Mouse (Mus musculus): ENCODE data around the gene Krt36. TPM values are rescaled to one million over a fixed set of nuclear protein-coding genes. Genes with fewer than 3 reads are reported as not detected.

Krt36 gene
- total and polyA plus RNA-seq, 2 experiments from 2014 or later, result not detected

DNA sequence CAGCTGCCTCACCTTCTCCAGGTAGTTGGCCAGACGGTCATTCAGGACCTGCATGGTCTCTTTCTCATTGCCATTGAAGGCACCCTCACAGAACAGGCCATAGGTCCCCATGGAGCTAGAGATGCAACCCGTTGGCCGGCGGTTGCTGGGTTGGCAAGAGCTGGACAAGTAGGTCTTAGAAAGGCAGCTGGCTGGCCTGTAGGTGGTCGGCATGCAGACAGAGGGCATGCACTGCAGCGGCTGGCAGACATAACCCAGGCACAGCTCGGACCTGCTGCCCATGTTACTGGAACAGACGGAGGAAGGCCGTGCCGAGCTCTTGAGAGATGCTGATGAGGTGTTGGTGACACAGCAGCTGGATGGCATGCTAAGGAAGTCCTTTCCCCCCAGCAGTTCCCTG is 17.6 kb downstream of the Krt36 start, which contains the start of gene Krt32:
Gene Krt32, minus strand, starts transcription at position 366 of the 400 bp plus-strand sequence.
- DNase-seq (ENCODE audit: low spot score), result no peak
- H3K36me3 ChIP-seq (replicated peaks; ENCODE audit: control insufficient read depth, insufficient read depth, low read length), result no peaks in the 10 kb centered on the region
- whole genome bisulfite sequencing, result 81% methylated on average over 10 of the region's 10 CpGs
- no peak for ATAC-seq (ENCODE audit: insufficient read depth, low read depth)
- TF ChIP-seq CTCF (IDR thresholded peaks at IDR 0.05; ENCODE audit: low read depth) (no peak), EP300 (IDR thresholded peaks at IDR 0.05; ENCODE audit: low read depth) (no peak)
- H3K27me3 ChIP-seq (ENCODE audit: control insufficient read depth, insufficient read depth, low read length), result no peaks in the 10 kb centered on the region
- no peak within 1 kb of the TSS for H3K9ac ChIP-seq (replicated peaks; ENCODE audit: low read depth, low read length)
- H3K9me3 ChIP-seq (replicated peaks; ENCODE audit: control insufficient read depth, low read length), result no peaks in the 10 kb centered on the region
- no peak within 1 kb of the TSS for H3K27ac ChIP-seq (ENCODE audit: low read depth)
- H3K4me1 ChIP-seq (ENCODE audit: control insufficient read depth, insufficient read depth), result no peaks in the 10 kb centered on the region
- H3K4me2 ChIP-seq (ENCODE audit: low read depth, low read length), result no peak within 1 kb of the TSS
- no peak within 1 kb of the TSS for H3K4me3 ChIP-seq (ENCODE audit: low read depth, low read length)

DNA sequence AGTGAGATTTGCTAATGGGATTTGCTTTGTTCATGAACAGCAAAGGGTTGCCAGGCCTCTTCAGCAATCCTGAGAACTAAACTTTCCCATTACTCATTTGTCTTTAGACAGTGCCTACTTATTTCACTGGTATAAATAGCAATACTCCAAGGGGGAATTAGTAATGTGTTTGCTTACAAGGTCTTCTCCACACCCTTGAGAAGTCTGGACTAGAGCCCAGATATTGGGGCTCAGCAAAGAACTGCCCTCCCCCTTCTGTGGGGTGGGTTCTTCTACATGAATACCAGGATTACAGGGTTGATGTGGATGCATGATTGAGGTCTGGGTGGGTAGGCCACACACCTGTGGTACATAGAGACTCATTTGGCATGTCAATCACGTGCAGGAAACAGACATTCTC is 31.6 kb downstream of the Krt36 start:
- Histone ChIP-seq H3K36me3 (replicated peaks; ENCODE audit: control insufficient read depth, insufficient read depth, low read length) (no peaks in the 10 kb centered on the region), H3K9ac (replicated peaks; ENCODE audit: low read depth, low read length) (no peak overlapping the region), H3K27ac (ENCODE audit: low read depth) (no peak overlapping the region), H3K4me2 (ENCODE audit: low read depth, low read length) (no peak overlapping the region), H3K9me3 (replicated peaks; ENCODE audit: control insufficient read depth, low read length) (no peaks in the 10 kb centered on the region), H3K4me1 (ENCODE audit: control insufficient read depth, insufficient read depth) (no peaks in the 10 kb centered on the region), H3K27me3 (ENCODE audit: control insufficient read depth, insufficient read depth, low read length) (no peaks in the 10 kb centered on the region), H3K4me3 (ENCODE audit: low read depth, low read length) (no peak overlapping the region)
- 48% methylated on average over 1 of the region's 1 CpGs for WGBS
- ATAC-seq (ENCODE audit: insufficient read depth, low read depth) (no peak), DNase-seq (ENCODE audit: low spot score) (no peak)
- TF ChIP-seq EP300 (IDR thresholded peaks at IDR 0.05; ENCODE audit: low read depth) (no peak), CTCF (IDR thresholded peaks at IDR 0.05; ENCODE audit: low read depth) (no peak)

DNA sequence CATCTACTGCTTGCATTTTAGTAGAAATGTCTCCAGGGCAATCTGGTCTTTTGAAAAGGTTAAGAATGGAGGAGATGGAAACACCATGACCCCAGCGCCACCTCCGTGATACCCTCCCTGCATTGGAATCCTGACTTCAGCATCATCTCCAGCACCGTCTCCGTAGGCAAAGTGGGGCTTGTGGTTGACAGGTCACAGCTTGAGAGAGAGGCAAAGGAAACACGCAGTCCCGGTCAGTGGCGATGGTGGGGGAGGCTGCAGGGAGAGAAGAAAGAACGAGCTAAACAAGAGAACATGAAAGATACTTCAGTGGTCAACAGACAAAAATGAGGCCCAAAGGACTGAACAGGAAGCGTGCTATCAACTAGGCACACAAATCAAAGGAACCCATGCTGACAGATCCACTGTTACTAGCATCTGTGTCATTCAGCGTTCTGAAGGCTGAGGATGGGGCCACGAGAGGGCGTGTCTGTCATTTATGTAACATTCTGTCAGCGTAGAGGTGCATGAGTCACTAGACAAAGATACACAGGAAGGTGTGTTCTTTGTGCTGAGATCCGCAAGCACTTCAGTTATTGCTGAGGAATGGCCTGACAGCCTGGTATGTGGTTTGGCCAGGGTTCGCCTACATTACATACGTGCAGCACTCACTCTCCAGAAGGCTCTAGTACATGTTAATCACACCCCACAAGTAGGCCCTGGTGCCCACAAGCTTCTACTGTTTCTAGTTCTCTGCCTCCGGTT is 38.0 kb downstream of the Krt36 start:
- Histone ChIP-seq H3K27ac (ENCODE audit: low read depth) (no peak overlapping the region), H3K9ac (replicated peaks; ENCODE audit: low read depth, low read length) (no peak overlapping the region), H3K9me3 (replicated peaks; ENCODE audit: control insufficient read depth, low read length) (no peaks in the 10 kb centered on the region), H3K27me3 (ENCODE audit: control insufficient read depth, insufficient read depth, low read length) (no peaks in the 10 kb centered on the region), H3K4me2 (ENCODE audit: low read depth, low read length) (no peak overlapping the region), H3K36me3 (replicated peaks; ENCODE audit: control insufficient read depth, insufficient read depth, low read length) (no peaks in the 10 kb centered on the region), H3K4me1 (ENCODE audit: control insufficient read depth, insufficient read depth) (peaks cover 5% of the 10 kb centered on the region; the same call in 1 of the 2 replicates), H3K4me3 (ENCODE audit: low read depth, low read length) (no peak overlapping the region)
- TF ChIP-seq EP300 (IDR thresholded peaks at IDR 0.05; ENCODE audit: low read depth) (no peak), CTCF (IDR thresholded peaks at IDR 0.05; ENCODE audit: low read depth) (no peak; the same call in 1 of the 2 replicates)
- ATAC-seq (ENCODE audit: insufficient read depth, low read depth), result 0 out of 2 replicates have a peak, but pooled peaks have one; percentile 11
- WGBS, result 59% methylated on average over 17 of the region's 17 CpGs
- DNase-seq (ENCODE audit: low spot score), result peak; percentile 7

DNA sequence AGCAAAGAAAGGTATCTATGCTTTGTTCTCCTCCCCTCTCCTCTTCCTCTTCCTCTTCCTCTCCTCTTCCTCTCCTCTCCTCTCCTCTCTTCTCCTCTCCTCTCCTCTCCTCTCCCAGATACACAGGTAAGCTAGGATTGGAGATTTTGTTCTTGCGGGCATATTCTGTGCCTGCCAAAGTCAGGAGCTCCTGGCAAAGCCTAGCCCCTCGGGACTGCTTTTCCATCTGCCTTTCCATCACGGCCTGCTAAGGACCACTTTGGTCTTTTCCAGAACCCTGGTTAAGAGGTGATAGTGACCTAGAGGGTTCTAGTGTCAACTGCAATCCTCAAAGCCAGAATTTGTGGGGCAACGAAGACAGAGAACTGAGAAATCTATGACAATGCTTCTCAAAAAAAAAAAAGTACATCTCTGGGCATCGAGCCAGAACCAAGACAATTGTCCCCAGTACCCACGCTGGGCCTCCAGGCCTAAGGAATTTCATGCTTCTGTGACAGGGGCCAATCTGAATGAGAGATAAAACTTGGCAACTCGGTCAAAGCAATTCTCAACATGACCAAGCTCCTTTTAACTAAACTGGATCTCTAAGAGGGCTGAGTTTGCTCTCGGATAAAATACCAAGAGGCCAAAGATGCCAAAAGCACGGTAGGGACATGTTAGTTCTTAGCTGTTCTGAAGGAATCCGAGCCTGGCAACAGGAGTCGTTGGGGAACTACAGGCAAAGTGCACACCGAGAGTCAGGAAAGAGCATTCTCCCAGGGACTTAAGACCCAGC is 39.0 kb downstream of the Krt36 start:
- H3K9me3 ChIP-seq (replicated peaks; ENCODE audit: control insufficient read depth, low read length), result no peaks in the 10 kb centered on the region
- no peaks in the 10 kb centered on the region for H3K27me3 ChIP-seq (ENCODE audit: control insufficient read depth, insufficient read depth, low read length)
- WGBS, result 29% methylated on average over 12 of the region's 12 CpGs
- no peaks in the 10 kb centered on the region for H3K36me3 ChIP-seq (replicated peaks; ENCODE audit: control insufficient read depth, insufficient read depth, low read length)
- no peak for ATAC-seq (ENCODE audit: insufficient read depth, low read depth)
- H3K4me1 ChIP-seq (ENCODE audit: control insufficient read depth, insufficient read depth), result peaks cover 5% of the 10 kb centered on the region; the same call in 1 of the 2 replicates
- peak; percentile 34 for DNase-seq (ENCODE audit: low spot score)
- H3K27ac ChIP-seq (ENCODE audit: low read depth), result no peak overlapping the region
- no peak overlapping the region for H3K4me2 ChIP-seq (ENCODE audit: low read depth, low read length)
- H3K9ac ChIP-seq (replicated peaks; ENCODE audit: low read depth, low read length), result no peak overlapping the region
- no peak overlapping the region for H3K4me3 ChIP-seq (ENCODE audit: low read depth, low read length)
- no peak for TF ChIP-seq EP300 (IDR thresholded peaks at IDR 0.05; ENCODE audit: low read depth)

DNA sequence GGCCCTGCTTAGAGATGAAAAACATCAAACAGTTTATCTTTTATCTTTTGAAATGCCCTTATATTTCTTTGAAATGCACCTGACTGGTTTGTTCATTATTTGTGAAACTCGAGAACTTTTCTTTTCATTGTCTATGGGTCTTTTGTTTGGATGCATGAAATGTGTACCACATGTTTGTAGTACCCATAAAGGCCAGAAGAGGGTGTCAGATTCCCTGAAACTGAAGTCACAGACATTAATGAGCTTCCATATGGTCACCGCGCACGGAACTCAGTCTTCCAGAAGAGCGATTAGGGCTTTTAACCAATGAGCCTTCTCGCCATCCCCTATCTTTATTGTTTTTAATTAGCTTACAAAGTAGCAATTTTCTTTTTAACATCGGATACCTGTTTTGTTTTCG is 46.6 kb downstream of the Krt36 start:
- Histone ChIP-seq H3K9me3 (replicated peaks; ENCODE audit: control insufficient read depth, low read length) (no peaks in the 10 kb centered on the region), H3K27me3 (ENCODE audit: control insufficient read depth, insufficient read depth, low read length) (no peaks in the 10 kb centered on the region), H3K4me1 (ENCODE audit: control insufficient read depth, insufficient read depth) (no peaks in the 10 kb centered on the region), H3K27ac (ENCODE audit: low read depth) (no peak overlapping the region), H3K36me3 (replicated peaks; ENCODE audit: control insufficient read depth, insufficient read depth, low read length) (no peaks in the 10 kb centered on the region), H3K4me2 (ENCODE audit: low read depth, low read length) (no peak overlapping the region), H3K9ac (replicated peaks; ENCODE audit: low read depth, low read length) (no peak overlapping the region), H3K4me3 (ENCODE audit: low read depth, low read length) (no peak overlapping the region)
- TF ChIP-seq CTCF (IDR thresholded peaks at IDR 0.05; ENCODE audit: low read depth) (no peak; the same call in 1 of the 2 replicates), EP300 (IDR thresholded peaks at IDR 0.05; ENCODE audit: low read depth) (no peak)
- 74% methylated on average over 8 of the region's 8 CpGs for WGBS
- DNase-seq (ENCODE audit: low spot score) (peak; percentile 14), ATAC-seq (ENCODE audit: insufficient read depth, low read depth) (no peak)

Data from heart, postnatal 0 days (tissue).